Mouse (Mus musculus): Measurements from ENCODE around the gene Neurod1. TPM values are rescaled to one million over a fixed set of nuclear protein-coding genes. Genes with fewer than 3 reads are reported as not detected.

Neurod1 gene
- polyA plus RNA-seq, 1 experiment = 0.55 TPM

DNA sequence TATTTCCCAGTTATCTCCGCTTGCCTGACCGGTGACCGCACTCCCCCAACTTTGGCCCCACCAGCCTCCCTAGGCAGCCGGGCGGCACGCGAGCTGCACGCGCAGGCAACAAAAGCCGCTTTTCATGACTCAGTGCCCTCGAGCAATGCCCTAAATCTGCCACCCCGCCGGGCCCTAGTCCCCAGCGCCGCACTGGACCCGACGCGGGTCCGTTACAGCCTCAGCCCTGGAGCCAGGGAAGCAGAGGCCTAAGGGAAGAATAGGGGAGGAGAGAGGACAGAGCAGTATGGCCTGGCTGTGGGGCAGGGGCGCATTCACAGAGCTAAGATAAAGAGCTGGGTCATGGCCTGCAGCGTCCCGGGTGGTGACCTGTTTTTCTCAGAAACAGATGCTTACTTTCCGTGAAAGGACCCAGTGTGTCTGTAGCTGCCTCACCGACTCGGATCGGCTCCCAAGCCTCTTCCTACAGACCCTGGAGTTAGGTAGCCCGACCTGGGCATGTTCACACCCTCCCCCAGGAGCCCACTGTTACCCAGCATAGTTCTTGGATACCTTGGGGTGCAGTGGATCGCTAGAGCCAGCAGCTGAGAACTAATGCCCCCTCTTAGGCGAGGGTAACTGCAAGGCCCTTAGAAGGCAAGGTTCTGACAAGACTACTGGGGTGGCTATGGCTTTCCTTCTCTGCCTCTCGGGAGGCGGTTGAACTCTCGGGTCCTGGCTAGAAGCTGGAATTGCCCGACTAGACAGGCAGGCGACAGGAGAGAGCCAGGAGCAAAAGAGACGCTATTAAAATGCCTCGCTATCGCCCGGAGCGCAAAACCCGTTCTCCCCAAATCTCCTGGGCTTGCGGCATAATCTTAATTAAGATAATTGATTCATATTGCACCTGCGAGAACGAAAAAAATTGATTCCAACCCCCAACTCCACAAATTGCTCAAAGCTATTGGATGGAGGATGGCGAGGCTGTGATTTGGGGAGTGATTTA lies 2.8 kb upstream of the Neurod1 start:
- Histone ChIP-seq H3K4me1 (ENCODE audit: control insufficient read depth, insufficient read depth, low read length) (no peaks in the 10 kb centered on the region), H3K4me3 (replicated peaks; ENCODE audit: control insufficient read depth, low read depth, low read length) (no peak overlapping the region), H3K27ac (ENCODE audit: control insufficient read depth, insufficient read depth, low read depth, low read length, poor library complexity) (no peak overlapping the region)
- TF ChIP-seq CTCF (IDR thresholded peaks at IDR 0.05; ENCODE audit: control insufficient read depth, insufficient read depth, low read length) = no peak
- no peak for TF ChIP-seq POLR2A (IDR thresholded peaks at IDR 0.05; ENCODE audit: borderline replicate concordance, control insufficient read depth, low read depth, low read length)
- 7% methylated on average over 44 of the region's 44 CpGs for WGBS

DNA sequence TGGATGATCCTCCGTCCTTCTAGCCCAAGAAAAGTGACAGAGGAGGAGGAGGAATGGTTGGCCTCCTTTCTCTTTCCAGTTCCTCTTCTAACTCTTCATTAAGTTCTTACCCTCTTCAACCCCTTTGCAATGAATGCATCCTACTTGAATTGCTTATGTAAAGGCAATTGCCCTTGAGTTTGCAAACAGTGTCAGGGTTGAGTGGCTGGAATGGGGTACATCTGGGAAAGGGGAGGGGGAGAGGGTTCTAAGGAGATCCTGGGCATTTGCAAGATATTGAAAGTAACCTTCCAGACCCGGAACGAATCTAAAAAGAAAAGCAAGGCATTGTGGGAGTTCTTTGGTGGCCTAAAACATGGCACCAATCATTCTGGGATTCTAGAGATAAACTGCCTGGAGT lies 1.4 kb upstream of the Neurod1 start:
- TF ChIP-seq CTCF (IDR thresholded peaks at IDR 0.05; ENCODE audit: control insufficient read depth, insufficient read depth, low read length) (no peak), POLR2A (IDR thresholded peaks at IDR 0.05; ENCODE audit: borderline replicate concordance, control insufficient read depth, low read depth, low read length) (no peak)
- H3K27ac ChIP-seq (ENCODE audit: control insufficient read depth, insufficient read depth, low read depth, low read length, poor library complexity) = no peak overlapping the region
- WGBS = 16% methylated on average over 3 of the region's 3 CpGs
- H3K4me3 ChIP-seq (replicated peaks; ENCODE audit: control insufficient read depth, low read depth, low read length) = no peak overlapping the region
- no peaks in the 10 kb centered on the region for H3K4me1 ChIP-seq (ENCODE audit: control insufficient read depth, insufficient read depth, low read length)

DNA sequence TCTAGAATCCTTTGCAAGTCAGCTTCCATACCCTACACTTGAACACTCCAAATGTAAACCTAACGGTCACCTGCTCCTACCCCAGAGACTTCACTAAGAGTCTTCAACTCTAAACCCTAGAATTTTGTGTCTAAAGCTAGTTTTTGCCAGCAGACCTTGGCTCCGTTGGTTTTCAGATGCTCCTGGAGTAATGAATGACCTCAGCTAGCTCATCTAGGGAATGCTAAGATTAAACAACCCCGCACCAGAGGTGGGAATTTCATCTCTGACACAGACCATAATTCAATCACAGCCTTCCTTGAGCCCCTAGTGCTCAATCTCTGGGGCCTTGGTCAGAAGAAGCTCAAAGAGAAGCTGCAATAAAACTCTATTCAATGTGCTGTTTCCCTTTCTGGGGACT lies 883 bp upstream of the Neurod1 start:
- TF ChIP-seq POLR2A (IDR thresholded peaks at IDR 0.05; ENCODE audit: borderline replicate concordance, control insufficient read depth, low read depth, low read length) (no peak), CTCF (IDR thresholded peaks at IDR 0.05; ENCODE audit: control insufficient read depth, insufficient read depth, low read length) (no peak)
- H3K27ac ChIP-seq (ENCODE audit: control insufficient read depth, insufficient read depth, low read depth, low read length, poor library complexity) = no peak overlapping the region
- H3K4me1 ChIP-seq (ENCODE audit: control insufficient read depth, insufficient read depth, low read length) = no peaks in the 10 kb centered on the region
- 48% methylated on average over 3 of the region's 3 CpGs for WGBS
- no peak overlapping the region for H3K4me3 ChIP-seq (replicated peaks; ENCODE audit: control insufficient read depth, low read depth, low read length)

DNA sequence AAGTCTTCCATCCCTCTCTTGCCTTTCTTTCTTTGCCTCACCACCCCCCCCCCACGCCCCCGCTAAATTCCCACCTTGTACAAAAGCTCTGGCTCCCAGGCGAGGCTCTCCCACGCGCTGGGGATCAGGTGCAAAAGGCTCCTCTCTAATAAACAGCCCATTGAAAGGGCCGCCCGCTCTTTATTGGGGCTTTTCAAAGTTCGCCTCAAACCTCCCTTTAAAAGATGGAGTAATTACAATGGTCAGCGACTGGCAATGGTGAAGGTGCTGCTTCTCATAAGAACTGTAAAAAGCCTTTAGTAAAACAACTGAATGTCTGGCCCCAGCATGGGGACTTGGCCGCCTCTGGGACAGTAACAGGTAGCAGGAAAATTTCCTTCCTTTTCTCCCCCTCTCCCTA lies 905 bp downstream of the Neurod1 start:
- WGBS = 10% methylated on average over 10 of the region's 10 CpGs

DNA sequence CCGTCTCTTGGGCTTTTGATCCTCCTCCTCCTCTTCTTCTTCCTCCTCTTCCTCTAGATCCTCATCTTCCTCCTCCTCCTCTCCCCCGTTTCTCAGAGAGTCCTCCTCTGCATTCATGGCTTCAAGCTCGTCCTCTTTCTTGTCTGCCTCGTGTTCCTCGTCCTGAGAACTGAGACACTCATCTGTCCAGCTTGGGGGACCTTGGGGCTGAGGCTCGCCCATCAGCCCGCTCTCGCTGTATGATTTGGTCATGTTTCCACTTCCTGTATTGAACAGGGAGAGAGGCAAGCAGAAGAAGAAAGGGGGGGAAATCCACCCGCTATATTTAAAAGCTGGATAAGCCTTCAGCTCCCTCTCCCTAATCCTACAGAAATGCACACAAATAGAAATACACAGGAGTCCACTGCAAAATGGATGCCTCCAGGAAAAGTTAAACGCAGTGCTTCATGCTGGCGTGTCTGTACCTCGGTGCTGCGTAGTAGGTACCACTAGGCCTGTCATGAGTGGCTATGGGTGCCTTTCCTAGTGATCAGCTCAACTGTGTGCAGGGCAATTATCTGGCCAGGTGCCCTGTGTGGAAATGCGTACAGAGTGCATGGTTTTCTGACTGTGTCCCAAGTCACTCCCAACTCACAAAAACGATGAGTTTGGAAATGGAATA lies 1.6 kb downstream of the Neurod1 start:
- H3K4me3 ChIP-seq (replicated peaks; ENCODE audit: control insufficient read depth, low read depth, low read length) = no peak overlapping the region
- H3K27ac ChIP-seq (ENCODE audit: control insufficient read depth, insufficient read depth, low read depth, low read length, poor library complexity) = no peak overlapping the region
- TF ChIP-seq POLR2A (IDR thresholded peaks at IDR 0.05; ENCODE audit: borderline replicate concordance, control insufficient read depth, low read depth, low read length) = no peak
- no peak for TF ChIP-seq CTCF (IDR thresholded peaks at IDR 0.05; ENCODE audit: control insufficient read depth, insufficient read depth, low read length)
- WGBS = 16% methylated on average over 15 of the region's 15 CpGs
- H3K4me1 ChIP-seq (ENCODE audit: control insufficient read depth, insufficient read depth, low read length) = no peaks in the 10 kb centered on the region

More for the DNA sequence above, 905 bp downstream of the Neurod1 start:
- Histone ChIP-seq H3K4me1 (ENCODE audit: control insufficient read depth, insufficient read depth, low read length) (no peaks in the 10 kb centered on the region), H3K4me3 (replicated peaks; ENCODE audit: control insufficient read depth, low read depth, low read length) (no peak overlapping the region), H3K27ac (ENCODE audit: control insufficient read depth, insufficient read depth, low read depth, low read length, poor library complexity) (no peak overlapping the region)
- TF ChIP-seq POLR2A (IDR thresholded peaks at IDR 0.05; ENCODE audit: borderline replicate concordance, control insufficient read depth, low read depth, low read length) (no peak), CTCF (IDR thresholded peaks at IDR 0.05; ENCODE audit: control insufficient read depth, insufficient read depth, low read length) (no peak)

DNA sequence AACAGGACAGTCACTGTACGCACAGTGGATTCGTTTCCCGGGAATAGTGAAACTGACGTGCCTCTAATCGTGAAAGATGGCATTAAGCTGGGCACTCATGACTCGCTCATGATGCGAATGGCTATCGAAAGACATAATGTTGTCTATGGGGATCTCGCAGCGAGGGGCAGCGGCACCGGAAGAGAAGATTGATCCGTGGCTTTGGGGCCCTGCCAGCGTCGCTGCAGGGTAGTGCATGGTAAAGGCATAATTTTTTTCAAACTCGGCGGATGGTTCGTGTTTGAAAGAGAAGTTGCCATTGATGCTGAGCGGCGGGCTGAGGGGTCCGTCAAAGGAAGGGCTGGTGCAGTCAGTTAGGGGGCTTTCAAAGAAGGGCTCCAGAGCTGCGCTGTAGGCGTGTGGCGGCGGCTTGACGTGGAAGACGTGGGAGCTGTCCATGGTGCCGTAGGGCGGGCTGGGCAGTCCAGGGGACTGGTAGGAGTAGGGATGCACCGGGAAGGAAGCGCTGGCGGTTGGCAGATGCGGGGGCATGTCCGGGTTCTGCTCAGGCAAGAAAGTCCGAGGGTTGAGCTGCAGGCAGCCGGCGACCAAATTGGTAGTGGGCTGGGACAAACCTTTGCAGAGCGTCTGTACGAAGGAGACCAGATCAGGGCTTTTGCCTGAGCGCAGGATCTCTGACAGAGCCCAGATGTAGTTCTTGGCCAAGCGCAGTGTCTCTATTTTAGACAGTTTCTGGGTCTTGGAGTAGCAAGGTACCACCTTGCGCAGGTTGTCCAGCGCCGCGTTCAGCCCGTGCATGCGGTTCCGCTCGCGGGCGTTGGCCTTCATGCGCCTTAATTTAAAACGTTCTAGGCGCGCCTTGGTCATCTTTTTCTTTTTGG lies 2.4 kb downstream of the Neurod1 start:
- Histone ChIP-seq H3K27ac (ENCODE audit: control insufficient read depth, insufficient read depth, low read depth, low read length, poor library complexity) (no peak overlapping the region), H3K4me3 (replicated peaks; ENCODE audit: control insufficient read depth, low read depth, low read length) (no peak overlapping the region), H3K4me1 (ENCODE audit: control insufficient read depth, insufficient read depth, low read length) (no peaks in the 10 kb centered on the region)
- TF ChIP-seq POLR2A (IDR thresholded peaks at IDR 0.05; ENCODE audit: borderline replicate concordance, control insufficient read depth, low read depth, low read length) (no peak), CTCF (IDR thresholded peaks at IDR 0.05; ENCODE audit: control insufficient read depth, insufficient read depth, low read length) (no peak)
- WGBS = 6% methylated on average over 55 of the region's 55 CpGs

DNA sequence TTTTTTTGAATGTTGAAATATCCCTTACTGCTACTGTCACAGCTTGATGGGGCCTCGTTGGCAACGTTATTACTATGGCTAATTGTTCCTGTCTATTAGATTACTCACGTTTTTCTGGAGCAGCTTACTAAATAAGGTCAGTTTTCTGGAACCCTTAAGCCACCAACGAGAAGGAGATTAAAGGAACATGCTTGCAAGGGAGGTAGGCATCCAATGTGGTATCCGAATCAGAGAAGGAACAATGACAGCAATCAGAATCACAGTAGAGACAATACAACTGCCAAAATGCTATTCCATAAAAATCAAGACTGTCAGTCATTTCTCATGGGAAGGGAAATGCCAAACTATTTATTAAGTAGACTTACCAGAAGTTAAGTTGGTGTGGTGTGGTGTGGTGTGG lies 5.1 kb downstream of the Neurod1 start:
- Histone ChIP-seq H3K4me1 (ENCODE audit: control insufficient read depth, insufficient read depth, low read length) (no peaks in the 10 kb centered on the region), H3K27ac (ENCODE audit: control insufficient read depth, insufficient read depth, low read depth, low read length, poor library complexity) (no peak overlapping the region), H3K4me3 (replicated peaks; ENCODE audit: control insufficient read depth, low read depth, low read length) (no peak overlapping the region)
- no peak for TF ChIP-seq POLR2A (IDR thresholded peaks at IDR 0.05; ENCODE audit: borderline replicate concordance, control insufficient read depth, low read depth, low read length)
- no peak for TF ChIP-seq CTCF (IDR thresholded peaks at IDR 0.05; ENCODE audit: control insufficient read depth, insufficient read depth, low read length)
- 40% methylated on average over 5 of the region's 5 CpGs for WGBS

Data from bone marrow, adult 2 months (tissue).